Mouse (Mus musculus) ZHBTc4 (cell line): ENCODE measurements around the gene Lrrk1.

Experiments
- DNase-seq: peaks from one replicate; pipeline ENCODE4 v3.0.0-alpha.2; 2011; ENCODE audit warnings: low read depth, low spot score

Gene Lrrk1

GRCm38 (mm10) chr7:66257232-66257631 lies 130.9 kb downstream of the Lrrk1 start:
- DNase-seq: no peak

- no peak for DNase-seq
Observed at GRCm38 (mm10) chr7:66256441-66256840, 131.7 kb downstream of the Lrrk1 start.

GRCm38 (mm10) chr7:66254993-66255392 lies 133.2 kb downstream of the Lrrk1 start:
- no peak for DNase-seq

- DNase-seq: no peak
Observed at GRCm38 (mm10) chr7:66253975-66254651, 134.0 kb downstream of the Lrrk1 start.

- peak; percentile 73 for DNase-seq
Observed at GRCm38 (mm10) chr7:66250030-66250429, 138.1 kb downstream of the Lrrk1 start.

GRCm38 (mm10) chr7:66249426-66249825 lies 138.7 kb downstream of the Lrrk1 start:
- DNase-seq: no peak

- no peak for DNase-seq
Observed at GRCm38 (mm10) chr7:66249020-66249419, 139.1 kb downstream of the Lrrk1 start.

GRCm38 (mm10) chr7:66248270-66248669 lies 139.9 kb downstream of the Lrrk1 start:
- DNase-seq: no peak

GRCm38 (mm10) chr7:66247274-66248021 lies 140.7 kb downstream of the Lrrk1 start:
- no peak for DNase-seq

GRCm38 (mm10) chr7:66246716-66247235 lies 141.4 kb downstream of the Lrrk1 start:
- DNase-seq: no peak

- DNase-seq: no peak
Observed at GRCm38 (mm10) chr7:66245646-66246045, 142.5 kb downstream of the Lrrk1 start.

- DNase-seq: no peak
Observed at GRCm38 (mm10) chr7:66243766-66244325, 144.3 kb downstream of the Lrrk1 start.

- no peak for DNase-seq
Observed at GRCm38 (mm10) chr7:66241855-66242412, 146.2 kb downstream of the Lrrk1 start.

- DNase-seq: no peak
Observed at GRCm38 (mm10) chr7:66238157-66238556, 150.0 kb downstream of the Lrrk1 start.

GRCm38 (mm10) chr7:66233947-66234516 lies 154.1 kb downstream of the Lrrk1 start:
- DNase-seq: peak; percentile 85

- no peak for DNase-seq
Observed at GRCm38 (mm10) chr7:66233141-66233946, 154.8 kb downstream of the Lrrk1 start.

GRCm38 (mm10) chr7:66231861-66232260 lies 156.3 kb downstream of the Lrrk1 start:
- DNase-seq: no peak

- no peak for DNase-seq
Observed at GRCm38 (mm10) chr7:66230638-66231550, 157.3 kb downstream of the Lrrk1 start.

GRCm38 (mm10) chr7:66230246-66230637 lies 157.9 kb downstream of the Lrrk1 start:
- DNase-seq: no peak

GRCm38 (mm10) chr7:66229433-66229832 lies 158.7 kb downstream of the Lrrk1 start:
- DNase-seq: peak; percentile 23
